Mouse (Mus musculus) megakaryocyte, adult 5-6 weeks (primary cell): ENCODE measurements at regions not wholly inside any gene's neighbourhood (a gene's known extent, or its start where the extent isn't known, plus 50 kb on each side); places are given as distances from the start of the nearest gene placed in this dataset.

ENCODE experiments used
- ATAC-seq: 2 replicates; pipeline ENCODE4 v1.8.0; 2016; ENCODE audit warnings: mild to moderate bottlenecking, inconsistent platforms; ENCODE audit not compliant: poor library complexity, severe bottlenecking

DNA sequence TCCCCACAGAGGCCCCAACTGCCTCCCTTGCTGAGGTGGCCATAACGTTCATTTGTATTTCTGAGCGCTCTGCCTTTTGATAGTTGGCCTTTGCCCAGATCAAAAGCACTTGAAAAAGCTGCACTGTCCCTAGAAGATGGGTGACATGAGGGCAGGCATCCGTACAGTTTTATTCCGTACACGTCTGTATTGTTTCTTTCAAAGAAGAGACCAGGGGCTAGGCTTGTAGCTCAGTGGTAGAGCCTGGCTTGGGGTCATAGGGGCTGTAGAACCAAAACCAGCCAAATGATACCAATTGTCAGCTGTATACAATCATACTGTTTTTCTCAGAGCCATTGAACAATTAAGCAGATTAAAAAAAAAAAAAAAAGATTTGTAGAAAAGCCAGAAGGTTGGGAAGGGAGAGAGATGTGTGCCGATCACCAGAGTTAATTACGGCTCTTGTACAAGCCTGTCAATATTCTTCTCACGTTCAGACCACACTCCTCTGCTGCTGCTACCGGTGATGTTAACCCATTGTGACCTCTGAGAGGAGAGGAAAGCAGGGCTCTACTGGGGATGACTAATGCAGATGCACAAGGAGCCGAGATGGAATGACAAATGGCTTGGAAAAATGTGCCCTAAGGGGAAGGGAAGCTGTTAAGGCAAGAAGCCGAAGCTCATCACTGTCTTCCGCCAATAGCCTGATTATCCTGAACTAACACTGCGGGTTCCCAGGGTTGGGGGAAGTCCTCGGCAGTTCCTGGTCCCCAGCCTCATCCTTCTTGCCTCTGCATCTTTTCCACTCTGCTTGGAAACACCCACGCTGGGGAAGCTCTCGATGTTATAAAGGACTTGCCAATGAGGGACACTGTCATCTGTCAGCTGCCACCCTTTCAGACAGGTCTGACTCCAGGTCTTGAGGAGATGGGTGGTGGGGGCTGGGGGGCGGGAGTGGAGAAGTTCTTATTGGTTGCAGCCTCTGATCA is 77.8 kb upstream of the Map1b start:
- no peak for ATAC-seq

DNA sequence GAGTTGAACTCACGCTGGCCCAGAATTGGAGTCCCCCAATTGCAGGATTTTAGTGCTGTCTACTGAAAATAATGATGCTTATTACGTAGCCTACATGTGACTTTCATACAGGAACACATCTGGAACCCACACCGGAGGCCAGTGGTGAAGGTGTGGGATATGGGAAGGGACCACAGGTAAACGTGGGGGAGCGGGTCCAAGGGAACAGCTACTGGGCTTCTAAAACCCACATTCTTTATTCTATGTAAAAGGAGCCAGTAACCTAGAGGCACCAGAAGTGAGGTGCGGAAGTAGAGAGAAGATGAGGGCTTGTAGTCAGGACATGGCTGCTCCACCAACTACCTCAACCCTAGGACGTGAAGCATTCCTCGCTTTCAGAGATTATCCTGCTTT is 76.9 kb upstream of the Map1b start:
- no peak for ATAC-seq

DNA sequence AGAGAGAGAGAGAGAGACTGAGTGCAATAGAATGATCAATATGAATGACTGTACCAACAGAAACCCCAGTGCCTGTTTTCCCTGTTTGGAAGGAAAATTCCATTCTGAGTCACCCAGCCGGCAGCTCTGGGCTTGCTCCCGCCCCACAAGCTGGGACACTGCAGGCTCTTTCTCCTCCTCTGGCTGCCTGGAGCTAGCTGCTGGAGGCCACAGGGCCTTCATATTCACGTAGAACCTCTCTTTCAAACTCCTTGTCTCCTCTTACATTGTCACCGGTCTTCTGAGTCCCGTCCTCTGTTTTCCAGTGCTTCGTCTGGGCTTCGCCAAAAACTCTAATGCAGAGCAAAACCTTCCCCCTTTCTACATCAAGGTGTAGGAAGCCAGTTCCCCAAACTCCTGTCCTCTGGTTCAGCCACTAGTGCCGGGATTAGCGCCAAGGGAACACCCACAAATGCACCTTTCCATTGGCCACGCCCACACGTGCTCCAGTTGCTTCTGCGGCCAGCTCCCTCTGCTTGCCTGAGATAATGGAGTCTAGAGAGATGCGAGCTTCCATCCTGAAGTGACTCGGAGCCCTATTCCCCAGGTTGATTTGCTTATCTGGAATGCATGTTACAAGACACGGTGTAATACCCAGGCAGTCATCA is 76.4 kb upstream of the Map1b start:
- no peak for ATAC-seq

DNA sequence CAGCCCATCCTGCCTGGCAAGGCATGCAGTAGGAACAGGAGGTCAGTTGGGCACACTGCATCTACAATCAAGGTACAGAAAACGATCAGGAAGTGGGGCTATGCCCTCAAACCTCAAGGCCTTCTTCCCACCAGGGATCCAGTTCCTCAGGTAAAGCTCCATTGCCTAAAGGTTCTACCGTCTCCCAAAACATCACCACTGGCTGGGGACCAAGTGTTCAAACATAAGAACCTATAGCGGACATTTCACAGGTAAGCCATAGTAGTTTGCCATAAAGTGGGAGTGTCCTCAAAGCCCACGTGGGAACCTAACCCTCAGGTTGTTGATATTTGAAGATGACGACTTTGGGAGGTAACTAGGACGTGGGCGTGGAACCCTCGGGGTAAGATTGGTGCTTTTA is 72.3 kb upstream of the Map1b start:
- no peak for ATAC-seq

DNA sequence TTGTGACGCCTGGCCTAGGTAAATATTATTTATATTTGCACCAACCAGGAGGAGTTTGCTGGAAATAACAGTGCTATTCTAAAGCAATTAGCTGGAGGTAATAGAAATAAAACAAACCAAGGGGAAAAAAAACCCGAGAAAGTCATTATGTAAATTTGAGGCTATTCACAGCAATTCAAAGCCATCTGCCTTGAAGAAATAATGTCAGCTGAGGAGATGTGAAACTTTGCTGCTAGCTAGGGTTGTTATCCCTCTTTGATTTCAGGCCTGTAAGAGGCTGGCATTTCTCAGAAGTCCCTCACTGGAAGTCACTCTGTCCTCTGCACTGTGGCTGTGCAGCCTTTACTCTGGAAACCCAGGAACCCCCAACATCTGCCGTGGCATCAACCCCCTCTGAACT is 67.5 kb upstream of the Map1b start:
- no peak for ATAC-seq

DNA sequence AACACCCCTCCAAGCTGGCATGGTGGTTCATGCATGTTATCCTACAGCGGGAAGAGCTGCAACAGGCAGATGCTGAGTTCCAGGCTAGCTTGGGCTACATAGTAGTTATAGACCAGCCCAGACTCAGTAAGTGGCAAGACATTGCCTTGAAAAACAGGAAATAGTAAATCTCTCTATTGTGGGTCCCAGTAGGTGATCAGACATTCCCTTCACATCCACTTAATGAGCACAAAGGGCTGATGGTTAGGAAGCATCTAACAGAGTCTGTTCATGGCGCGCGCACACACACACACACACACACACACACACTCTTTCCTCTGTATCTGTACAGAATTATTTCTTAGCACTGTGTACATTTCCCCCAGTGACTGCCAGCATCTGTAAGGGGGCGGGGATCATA is 64.0 kb upstream of the Map1b start:
- ATAC-seq = no peak

DNA sequence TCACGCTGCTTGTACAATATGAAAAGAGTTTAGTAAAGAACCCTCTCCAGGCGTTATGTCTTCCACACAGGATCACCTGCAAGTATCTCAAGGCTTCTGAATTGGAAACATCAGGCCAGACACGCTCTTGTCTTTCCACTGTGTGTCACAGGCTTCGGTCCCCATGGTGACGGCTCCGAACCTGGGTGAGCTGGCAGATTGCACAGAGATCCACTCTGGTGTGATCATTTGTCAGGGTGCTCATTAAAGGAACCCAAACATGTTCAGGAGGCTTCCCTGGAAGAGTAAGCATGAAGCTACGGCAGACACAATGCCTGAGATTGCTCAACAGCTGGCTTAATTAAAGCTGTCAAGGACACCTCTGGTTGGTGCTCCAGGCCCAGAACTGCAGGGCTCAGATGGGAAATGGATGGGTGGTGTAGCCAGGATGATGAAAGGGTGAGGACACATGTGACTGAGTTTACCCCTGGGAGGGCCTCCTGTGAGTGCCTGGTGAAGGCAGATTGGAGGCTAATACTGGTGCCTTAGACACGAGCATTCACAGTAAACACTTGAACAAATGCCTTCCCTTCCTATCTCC is 63.3 kb upstream of the Map1b start:
- ATAC-seq = no peak

DNA sequence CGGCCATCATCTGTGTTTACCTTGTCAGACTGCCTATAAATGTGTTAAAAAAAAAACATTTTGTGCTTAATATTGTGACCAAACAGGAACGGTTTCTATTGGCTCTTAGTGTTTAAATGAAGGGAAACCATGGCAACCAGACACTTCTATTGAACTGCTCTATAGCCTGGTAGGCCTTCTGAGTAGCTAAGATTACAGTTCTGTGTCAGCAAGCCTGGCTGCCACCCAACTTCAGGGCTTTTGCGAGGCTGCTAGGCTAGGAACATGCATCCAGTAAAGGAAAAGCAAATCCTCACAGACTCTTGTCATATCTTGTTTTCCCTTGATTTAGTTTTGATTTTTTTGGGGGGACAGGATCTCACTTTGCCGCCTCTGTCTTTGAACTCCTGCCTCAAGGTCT is 61.3 kb upstream of the Map1b start:
- ATAC-seq = no peak

DNA sequence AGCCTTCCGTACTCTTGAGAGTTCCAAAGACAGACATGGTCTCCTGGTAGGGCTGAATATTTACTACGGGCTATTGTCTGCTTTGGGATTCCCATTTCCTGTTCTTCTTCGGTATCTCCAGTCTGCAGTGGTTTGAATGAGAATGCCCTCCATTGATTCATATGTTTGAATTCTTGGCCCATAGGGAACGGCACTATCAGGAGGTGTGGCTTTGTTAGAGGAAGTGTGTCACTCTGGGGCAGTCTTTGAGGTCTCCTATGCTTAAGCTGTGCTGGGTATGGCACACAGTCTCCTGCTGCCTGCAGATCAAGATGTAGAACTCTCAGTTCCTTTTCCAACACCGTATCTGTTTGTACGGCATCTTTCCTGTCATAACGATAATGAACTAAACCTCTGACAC is 56.7 kb upstream of the Map1b start:
- ATAC-seq = no peak

DNA sequence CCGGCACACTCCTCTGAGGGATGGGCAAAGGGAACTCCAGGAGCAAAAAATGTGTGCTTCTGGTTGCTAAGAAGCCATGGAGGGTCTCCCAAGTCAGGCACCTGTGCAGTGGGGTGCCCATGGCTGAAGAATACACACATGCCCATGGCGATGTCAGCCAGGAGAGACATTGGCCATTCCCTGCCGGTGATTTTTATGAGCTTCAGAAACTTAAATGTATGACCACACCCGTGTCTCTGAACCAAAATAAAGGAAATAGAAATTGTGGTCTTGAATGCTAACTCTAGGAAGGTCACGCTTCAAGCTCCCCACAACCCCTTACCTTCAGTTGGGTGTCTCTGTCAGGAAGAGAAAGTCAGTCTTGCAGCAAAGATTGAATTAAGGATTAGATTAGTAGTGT is 56.0 kb upstream of the Map1b start:
- ATAC-seq = no peak
